In genomic region chr1:152902665-152903516, GRCm38 (mm10) we compare ENCODE assay signal across 8 mouse cellular contexts. TPM values are rescaled to one million over a fixed set of nuclear protein-coding genes. Genes with fewer than 3 reads are reported as not detected.
DNase-seq lines count a peak whose midpoint lies in the region; ATAC-seq and TF ChIP-seq lines count a peak whose summit lies in the region.

No protein-coding gene starts in this region.

- no peak for TF ChIP-seq CTCF in ES-Bruce4 (IDR thresholded peaks at IDR 0.05; ENCODE audit: low read depth, low read length)

- H3K4me2 ChIP-seq in forebrain, embryonic 14.5 days (ENCODE audit: low read length), result peak overlapping the region; percentile 94
- peak overlapping the region; percentile 89 for H3K4me2 ChIP-seq in neural tube, embryonic 15.5 days

- no peak for TF ChIP-seq POLR2A in ES-Bruce4 (IDR thresholded peaks at IDR 0.05; ENCODE audit: insufficient read depth, low read length)

- intact Hi-C loops in heart, postnatal 14 days (cut with DNase I), result loop anchor here (2.0 to 5.0 kb wide), 4 partner anchors 41 to 376 kb away; partner anchors contain the start of genes Arpc5 and Rgl1

- H3K27ac ChIP-seq in ES-Bruce4 (ENCODE audit: insufficient read depth, low read length), result peak overlapping the region; percentile 87
- peak overlapping the region; percentile 99 for H3K27ac ChIP-seq in forebrain, embryonic 14.5 days (ENCODE audit: low read depth, low read length)
- peak overlapping the region; percentile 100 for H3K27ac ChIP-seq in neural tube, embryonic 15.5 days (replicated peaks)

- H3K27me3 ChIP-seq in ES-Bruce4 (ENCODE audit: control insufficient read depth, insufficient read depth, low read length, poor library complexity, severe bottlenecking), result no peaks in the 10 kb centered on the region
- H3K27me3 ChIP-seq in forebrain, embryonic 14.5 days (replicated peaks; ENCODE audit: control insufficient read depth, insufficient read depth, low read length), result no peaks in the 10 kb centered on the region
- no peaks in the 10 kb centered on the region for H3K27me3 ChIP-seq in neural tube, embryonic 15.5 days (replicated peaks)

- H3K9ac ChIP-seq in ES-Bruce4 (ENCODE audit: low read depth, poor library complexity, severe bottlenecking), result peak overlapping the region; percentile 99
- peak overlapping the region; percentile 91 for H3K9ac ChIP-seq in forebrain, embryonic 14.5 days (ENCODE audit: low read length)
- peak overlapping the region; percentile 88 for H3K9ac ChIP-seq in neural tube, embryonic 15.5 days (replicated peaks)

- TF ChIP-seq EP300 in ES-Bruce4 (IDR thresholded peaks at IDR 0.05; ENCODE audit: insufficient read depth, low read depth, low read length), result no peak

- peak overlapping the region; percentile 86 for H3K4me3 ChIP-seq in ES-Bruce4 (ENCODE audit: low read depth, low read length)
- H3K4me3 ChIP-seq in forebrain, embryonic 14.5 days (ENCODE audit: low read depth, low read length), result peak overlapping the region; percentile 92
- H3K4me3 ChIP-seq in neural tube, embryonic 15.5 days (replicated peaks), result peak overlapping the region; percentile 89

- H3K4me1 ChIP-seq in ES-Bruce4 (ENCODE audit: control insufficient read depth, insufficient read depth, low read length), result no peaks in the 10 kb centered on the region
- H3K4me1 ChIP-seq in forebrain, embryonic 14.5 days (ENCODE audit: control insufficient read depth, insufficient read depth, low read length), result peaks cover 10% of the 10 kb centered on the region; the same call in 1 of the 2 replicates
- H3K4me1 ChIP-seq in neural tube, embryonic 15.5 days, result peaks cover 25% of the 10 kb centered on the region

- DNase-seq in forebrain, embryonic 14.5 days (ENCODE audit: low spot score), result peak; percentile 99
- DNase-seq in heart, postnatal 14 days, result peak; percentile 95
- peak; percentile 96 for DNase-seq in layer of hippocampus, adult 11-12 months (ENCODE audit: low spot score)
- peak; percentile 96 to 97 for DNase-seq in lung, adult 18-20 months
- DNase-seq in testis, postnatal 14 days (ENCODE audit: low spot score), result peak; percentile 94

- WGBS in forebrain, embryonic 14.5 days, result 0% methylated on average over 33 of the region's 69 CpGs
- WGBS in neural tube, embryonic 15.5 days, result under 1% methylated on average over 48 of the region's 69 CpGs

- peak; percentile 82 for ATAC-seq in cerebellum, adult (ENCODE audit: insufficient number of reproducible peaks, low FRiP score, low TSS enrichment)
- ATAC-seq in forebrain, embryonic 14.5 days, result peak; percentile 91
- peak; percentile 91 for ATAC-seq in neural tube, embryonic 15.5 days (ENCODE audit: low FRiP score)

- peaks cover 16% of the 10 kb centered on the region; the same call in 1 of the 2 replicates for H3K36me3 ChIP-seq in ES-Bruce4 (ENCODE audit: control insufficient read depth, insufficient read depth, low read length, poor library complexity, severe bottlenecking)
- 0 out of 2 replicates have a peak, but pooled peaks cover 4% of the 10 kb centered on the region for H3K36me3 ChIP-seq in forebrain, embryonic 14.5 days (ENCODE audit: control insufficient read depth, insufficient read depth, low read length)
- no peaks in the 10 kb centered on the region for H3K36me3 ChIP-seq in neural tube, embryonic 15.5 days

- no peaks in the 10 kb centered on the region for H3K9me3 ChIP-seq in ES-Bruce4 (replicated peaks; ENCODE audit: control insufficient read depth, insufficient read depth, low read length, poor library complexity, severe bottlenecking)
- H3K9me3 ChIP-seq in forebrain, embryonic 14.5 days (replicated peaks; ENCODE audit: control insufficient read depth, low read length), result no peaks in the 10 kb centered on the region
- no peaks in the 10 kb centered on the region for H3K9me3 ChIP-seq in neural tube, embryonic 15.5 days (replicated peaks)

RNA-seq across cellular contexts. Expression of gene Smg7, which starts 0.4 kb away (rescaled TPM):
- 144 and 156 TPM in 2 replicates for polyA plus RNA-seq in ES-Bruce4 (2011; ENCODE audit: insufficient read depth, insufficient read length, low read depth, missing spikeins)
- 31.0 and 35.4 TPM in 2 replicates for polyA plus RNA-seq in forebrain, embryonic 14.5 days (2014; fragmentation: Nextera tagmentation; extraction: Ambion mirVana)
- 10 to 100 TPM; 39.5 to 44.4 TPM for total RNA-seq in heart, postnatal 14 days (2021)
- 29.4 and 32.6 TPM in 2 replicates for polyA plus RNA-seq in neural tube, embryonic 15.5 days (2015; fragmentation: Nextera tagmentation; extraction: Ambion mirVana)

RNA-seq across cellular contexts. Expression of gene Nmnat2, which starts 51.9 kb away (rescaled TPM):
- 31.1 and 35.6 TPM in 2 replicates for polyA plus RNA-seq in ES-Bruce4 (2011; ENCODE audit: insufficient read depth, insufficient read length, low read depth, missing spikeins)
- polyA plus RNA-seq in forebrain, embryonic 14.5 days (2014; fragmentation: Nextera tagmentation; extraction: Ambion mirVana), result 69.7 and 70.6 TPM in 2 replicates
- 1 to 10 TPM in 1 of 2 experiments, under 1 TPM in 1; 0.61 to 1.0 TPM for total RNA-seq in heart, postnatal 14 days (2021)
- 64.3 and 75.1 TPM in 2 replicates for polyA plus RNA-seq in neural tube, embryonic 15.5 days (2015; fragmentation: Nextera tagmentation; extraction: Ambion mirVana)

Comparison
In these comparisons a context has a peak if more than half of its experiments do, and no peak if none do; other contexts are left out.
1. Peak in every context shown above with its lines: DNase-seq, ATAC-seq, H3K4me3 ChIP-seq and H3K27ac ChIP-seq.